Mouse (Mus musculus) testis, adult 2 months (tissue): ENCODE measurements at regions not wholly inside any gene's neighbourhood (a gene's known extent, or its start where the extent isn't known, plus 50 kb on each side); places are given as distances from the start of the nearest gene placed in this dataset.

Experiments used
- H3K27ac ChIP-seq: fragments of 200-500 bp; 2 replicates; pipeline ENCODE4 v1.5.1; 2012; ENCODE audit warnings: low read depth, low read length; ENCODE audit not compliant: control insufficient read depth, insufficient read depth
- H3K27me3 ChIP-seq: fragments of 200-500 bp; 2 replicates; pipeline ENCODE4 v1.6.1; 2012; ENCODE audit warnings: mild to moderate bottlenecking, low read length, moderate library complexity; ENCODE audit not compliant: control insufficient read depth, insufficient read depth
- H3K36me3 ChIP-seq: fragments of 200-500 bp; 2 replicates; pipeline ENCODE4 v1.6.1; 2012; ENCODE audit warnings: mild to moderate bottlenecking, low read length; ENCODE audit not compliant: control insufficient read depth, insufficient read depth
- H3K4me1 ChIP-seq: fragments of 200-500 bp; 2 replicates; pipeline ENCODE4 v1.6.1; 2012; ENCODE audit warnings: low read length; ENCODE audit not compliant: control insufficient read depth, insufficient read depth
- H3K4me3 ChIP-seq: fragments of 200-500 bp; 2 replicates; pipeline ENCODE4 v1.5.1; 2012; ENCODE audit warnings: low read depth, mild to moderate bottlenecking, low read length, moderate library complexity, mixed read lengths; ENCODE audit not compliant: control insufficient read depth
- CTCF ChIP-seq: fragments of 200-500 bp; IDR thresholded peaks from 2 replicates; pipeline ENCODE4 v1.5.1; 2012; ENCODE audit warnings: low read depth, mild to moderate bottlenecking, inconsistent platforms, low read length, moderate library complexity; ENCODE audit not compliant: control insufficient read depth, insufficient read depth, insufficient replicate concordance
- POLR2A ChIP-seq: fragments of 200-500 bp; IDR thresholded peaks from 2 replicates; pipeline ENCODE4 v1.6.1; 2012; ENCODE audit warnings: low read depth, mild to moderate bottlenecking, inconsistent platforms, low read length, moderate library complexity; ENCODE audit not compliant: control insufficient read depth

DNA sequence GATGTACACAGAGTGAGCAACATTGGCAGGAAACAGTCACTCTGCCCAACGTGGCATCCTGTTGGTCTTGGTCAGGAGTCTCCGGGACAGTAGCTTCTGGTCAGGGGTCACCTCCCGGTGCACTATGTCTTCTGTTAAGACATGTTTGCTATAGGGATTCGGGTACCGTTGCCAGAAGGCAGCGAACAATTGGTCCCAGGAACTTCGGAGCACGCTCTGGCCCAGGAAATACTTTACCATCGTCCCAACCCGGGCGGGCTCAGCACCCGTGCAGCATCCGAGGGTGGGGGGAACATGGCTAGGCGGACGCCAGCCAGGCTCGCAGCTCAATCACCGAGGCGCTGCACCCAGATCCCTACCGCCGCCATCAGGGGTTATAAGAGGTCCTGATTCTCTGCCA is 80.6 kb upstream of the Adam23 start:
- Histone ChIP-seq H3K36me3 (no peaks in the 10 kb centered on the region), H3K27ac (no peak overlapping the region), H3K27me3 (no peaks in the 10 kb centered on the region), H3K4me1 (no peaks in the 10 kb centered on the region; the same call in 1 of the 2 replicates), H3K4me3 (peak overlapping the region; percentile 76)
- TF ChIP-seq POLR2A: no peak
- TF ChIP-seq CTCF: no peak

DNA sequence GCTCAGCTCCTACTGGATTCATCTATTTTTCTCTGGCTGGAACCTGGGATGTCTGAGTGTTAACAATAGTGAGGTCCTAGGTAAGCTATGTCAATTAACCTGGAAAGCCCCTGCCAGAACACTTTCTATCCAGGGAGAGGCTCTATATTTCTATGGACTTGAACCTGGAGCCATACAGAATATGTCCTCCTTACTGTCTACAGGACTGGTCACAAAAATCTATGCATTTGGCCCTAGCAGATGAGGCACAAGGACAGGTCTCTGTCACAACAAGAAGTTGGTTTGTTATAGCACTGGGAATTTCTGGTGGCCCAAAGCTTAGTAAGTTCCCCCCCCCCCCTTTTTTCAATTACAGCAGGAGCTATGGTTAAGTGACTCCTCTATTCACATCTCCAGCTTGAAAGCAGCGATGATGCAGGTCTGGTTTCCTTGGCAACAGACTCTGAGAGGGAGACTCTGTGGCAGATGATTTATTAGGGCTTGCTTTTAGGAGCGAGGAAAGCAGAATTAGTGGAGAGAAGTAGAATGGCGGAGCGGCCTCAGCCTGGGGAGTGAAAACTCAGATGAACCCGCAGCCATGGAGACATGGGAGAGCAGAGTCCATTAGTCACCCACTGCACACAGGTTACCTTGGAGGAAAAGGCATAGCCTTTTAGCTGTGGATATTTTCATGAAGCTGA is 77.9 kb upstream of the Adam23 start:
- no peak for TF ChIP-seq POLR2A
- no peak for TF ChIP-seq CTCF
- Histone ChIP-seq H3K36me3 (no peaks in the 10 kb centered on the region), H3K27ac (no peak overlapping the region), H3K4me3 (no peak overlapping the region), H3K4me1 (no peaks in the 10 kb centered on the region; the same call in 1 of the 2 replicates), H3K27me3 (no peaks in the 10 kb centered on the region)

GRCm38 (mm10) chr1:63368921-63369320 is 76.8 kb upstream of the Adam23 start:
- Histone ChIP-seq H3K36me3 (no peaks in the 10 kb centered on the region), H3K4me3 (no peak overlapping the region), H3K27me3 (no peaks in the 10 kb centered on the region), H3K27ac (no peak overlapping the region), H3K4me1 (no peaks in the 10 kb centered on the region; the same call in 1 of the 2 replicates)
- TF ChIP-seq CTCF (no peak), POLR2A (no peak)

DNA sequence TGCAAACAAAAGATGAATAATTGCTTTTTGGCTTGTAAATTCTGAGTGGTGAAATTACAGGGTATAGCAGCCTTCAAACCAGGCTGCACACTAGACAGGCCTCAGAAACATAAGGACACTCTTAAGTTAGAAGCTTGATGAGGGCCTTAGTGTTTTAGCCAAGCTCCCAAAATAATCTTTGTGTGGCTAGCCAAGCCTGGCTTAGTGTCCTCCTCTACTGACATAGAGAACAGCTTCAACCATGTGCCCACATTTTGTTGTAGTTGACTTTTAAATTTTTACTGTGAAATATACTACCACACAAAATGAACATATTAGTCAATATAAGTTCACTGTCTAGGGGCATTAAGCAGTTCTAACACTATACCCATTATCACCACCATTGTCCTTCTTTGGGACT is 76.1 kb upstream of the Adam23 start:
- Histone ChIP-seq H3K27me3 (no peaks in the 10 kb centered on the region), H3K4me3 (no peak overlapping the region), H3K36me3 (no peaks in the 10 kb centered on the region), H3K4me1 (no peaks in the 10 kb centered on the region; the same call in 1 of the 2 replicates), H3K27ac (no peak overlapping the region)
- TF ChIP-seq POLR2A (no peak), CTCF (no peak)

GRCm38 (mm10) chr1:63383110-63383509 is 62.6 kb upstream of the Adam23 start:
- Histone ChIP-seq H3K36me3 (no peaks in the 10 kb centered on the region), H3K4me1 (no peaks in the 10 kb centered on the region), H3K27ac (no peak overlapping the region), H3K4me3 (no peak overlapping the region), H3K27me3 (no peaks in the 10 kb centered on the region)
- no peak for TF ChIP-seq CTCF
- no peak for TF ChIP-seq POLR2A

DNA sequence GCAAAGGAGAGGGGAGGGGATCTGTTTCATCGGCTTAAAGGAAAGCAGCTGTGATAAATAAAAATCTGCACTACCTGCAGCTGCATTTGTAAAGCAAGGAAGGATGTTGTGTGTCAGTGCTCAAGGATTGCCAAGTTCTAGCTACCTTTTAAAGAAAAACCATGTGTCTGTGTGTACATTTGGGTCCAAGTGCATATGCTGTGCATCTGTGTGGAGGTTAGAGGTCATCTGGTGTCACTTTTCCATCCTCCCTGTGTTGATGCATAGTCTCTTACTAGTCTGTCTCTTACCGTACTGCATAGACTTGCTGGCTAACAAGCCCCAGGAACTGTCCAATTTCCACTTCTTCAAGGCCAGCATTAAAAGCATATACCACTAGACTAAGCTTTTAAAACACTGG is 60.6 kb upstream of the Adam23 start:
- Histone ChIP-seq H3K27me3 (no peaks in the 10 kb centered on the region), H3K4me1 (no peaks in the 10 kb centered on the region), H3K36me3 (no peaks in the 10 kb centered on the region), H3K27ac (no peak overlapping the region), H3K4me3 (no peak overlapping the region)
- TF ChIP-seq CTCF (no peak), POLR2A (no peak)

DNA sequence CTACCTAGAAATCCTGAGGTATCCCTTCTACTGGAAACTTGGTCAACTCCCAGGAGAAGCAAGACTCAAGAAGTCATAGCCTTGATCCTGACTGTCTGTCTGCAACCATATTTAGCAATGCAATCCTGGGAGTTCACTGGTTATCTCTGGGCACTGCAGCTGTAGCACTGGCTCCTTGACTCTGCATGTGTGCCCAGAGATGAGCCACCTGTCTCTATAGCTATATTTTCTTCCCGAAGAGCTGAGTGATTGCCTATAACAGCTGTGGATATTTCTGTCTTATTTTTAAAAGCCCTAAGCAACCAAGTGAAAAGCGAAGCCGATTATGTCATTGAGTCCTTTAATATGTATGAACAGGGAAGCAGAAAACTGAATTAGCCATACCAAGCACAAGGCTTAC is 50.3 kb upstream of the Adam23 start:
- Histone ChIP-seq H3K36me3 (no peaks in the 10 kb centered on the region), H3K27me3 (no peaks in the 10 kb centered on the region), H3K27ac (no peak overlapping the region), H3K4me3 (no peak overlapping the region), H3K4me1 (no peaks in the 10 kb centered on the region)
- no peak for TF ChIP-seq POLR2A
- no peak for TF ChIP-seq CTCF
